Mouse (Mus musculus) neural tube, embryonic 11.5 days (tissue): ENCODE results near the gene Gga3. TPM values are rescaled to one million over a fixed set of nuclear protein-coding genes. Genes with fewer than 3 reads are reported as not detected.

Experiments used
- ATAC-seq: fragments of 200-750 bp; cut with Nextera tagmentation; 2 replicates; pipeline ENCODE4 v1.8.0; 2017; ENCODE audit warnings: moderate number of reproducible peaks, mild to moderate bottlenecking, moderate TSS enrichment, moderate library complexity; ENCODE audit not compliant: insufficient read depth, low FRiP score, low TSS enrichment
- DNase-seq: peaks from one replicate; pipeline ENCODE4 v3.0.0-alpha.2; 2015; ENCODE audit warnings: low spot score
- H3K27ac ChIP-seq: fragments of 300-500 bp; sonication (generic); 2 replicates; pipeline ENCODE4 v1.5.1; 2014; ENCODE audit warnings: low read depth, mild to moderate bottlenecking, low read length
- H3K27me3 ChIP-seq: fragments of 300-500 bp; sonication (generic); 2 replicates; pipeline ENCODE4 v1.6.1; 2014; ENCODE audit warnings: mild to moderate bottlenecking, low read length, mixed read lengths; ENCODE audit not compliant: control insufficient read depth, insufficient read depth
- H3K36me3 ChIP-seq: fragments of 300-500 bp; sonication (generic); 2 replicates; pipeline ENCODE4 v1.6.1; 2014; ENCODE audit warnings: mild to moderate bottlenecking, low read length, moderate library complexity, mixed read lengths; ENCODE audit not compliant: control insufficient read depth, insufficient read depth
- H3K4me1 ChIP-seq: fragments of 300-500 bp; sonication (generic); 2 replicates; pipeline ENCODE4 v1.6.1; 2014; ENCODE audit warnings: low read length, mixed read lengths; ENCODE audit not compliant: control insufficient read depth, insufficient read depth
- H3K4me2 ChIP-seq: fragments of 300-500 bp; sonication (generic); 2 replicates; pipeline ENCODE4 v1.6.1; 2014; ENCODE audit warnings: low read depth, mild to moderate bottlenecking, moderate library complexity
- H3K4me3 ChIP-seq: fragments of 300-500 bp; sonication (generic); 2 replicates; pipeline ENCODE4 v1.5.1; 2014; ENCODE audit warnings: low read depth, low read length
- H3K9ac ChIP-seq: fragments of 300-500 bp; sonication (generic); 2 replicates; pipeline ENCODE4 v1.6.1; 2014; ENCODE audit warnings: mild to moderate bottlenecking, low read length
- H3K9me3 ChIP-seq: fragments of 300-500 bp; sonication (generic); 2 replicates; pipeline ENCODE4 v1.6.1; 2016; ENCODE audit warnings: low read length; ENCODE audit not compliant: control insufficient read depth
- WGBS: fragments of 180-500 bp; shearing (Covaris S2); extraction: QIAGEN DNeasy Blood & Tissue Kit; methylation state at CpG from one replicate; pipeline ENCODE4 v1.1.7; 2014; 5-methylcytosine and 5-hydroxymethylcytosine counted together
- polyA plus RNA-seq: library from polyadenylated mRNA; unstranded; fragments of >200 nt; fragmentation: Nextera tagmentation; extraction: Ambion mirVana; gene quantifications from 2 replicates; pipeline ENCODE4 v1.2.1, GENCODE M21; 2014

The Gga3 gene
- polyA plus RNA-seq, 1 experiment from 2014 or later = 31.7 TPM

DNA sequence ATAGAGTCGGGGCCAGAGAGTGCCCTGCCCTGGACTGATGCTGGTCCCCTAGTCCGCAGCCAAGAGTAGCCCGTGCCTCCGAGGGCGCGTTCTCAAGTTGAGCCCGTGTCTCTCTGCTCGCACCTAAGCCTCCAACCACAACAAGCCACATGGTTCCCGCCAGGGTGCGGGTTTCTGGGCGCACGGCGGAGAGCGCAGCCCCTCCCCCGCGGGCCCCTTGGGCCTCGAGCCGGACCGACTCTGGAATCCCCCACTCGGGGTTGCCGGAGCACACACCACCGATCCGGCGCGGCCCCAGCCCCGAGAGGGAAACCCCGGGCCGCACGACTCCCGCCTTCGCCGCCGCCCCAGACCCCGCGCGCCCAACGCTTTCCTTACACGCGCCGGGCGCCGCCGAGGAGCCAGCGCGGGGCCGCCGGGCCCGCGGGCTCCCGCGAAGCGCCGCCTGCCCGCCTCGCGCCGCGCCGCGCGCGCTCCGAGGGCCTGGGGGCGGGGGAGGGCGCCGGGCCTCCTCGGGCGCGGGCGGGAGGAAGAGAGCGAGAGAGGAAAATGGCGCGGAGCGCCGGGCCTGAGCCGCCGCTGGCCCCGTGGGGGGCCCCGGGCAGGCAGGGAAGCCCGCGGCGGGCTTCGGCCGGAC, 68.3 kb downstream of the Gga3 start:
- Histone ChIP-seq H3K4me2 (peak overlapping the region; percentile 78), H3K9me3 (no peaks in the 10 kb centered on the region), H3K36me3 (peaks cover 14% of the 10 kb centered on the region), H3K27me3 (no peaks in the 10 kb centered on the region), H3K4me1 (peaks cover 12% of the 10 kb centered on the region; the same call in 1 of the 2 replicates), H3K9ac (peak overlapping the region; percentile 98), H3K27ac (peak overlapping the region; percentile 100), H3K4me3 (peak overlapping the region; percentile 98)
- DNase-seq (peak; percentile 81), ATAC-seq (peak; percentile 64)
- WGBS = under 1% methylated on average over 76 of the region's 84 CpGs

DNA sequence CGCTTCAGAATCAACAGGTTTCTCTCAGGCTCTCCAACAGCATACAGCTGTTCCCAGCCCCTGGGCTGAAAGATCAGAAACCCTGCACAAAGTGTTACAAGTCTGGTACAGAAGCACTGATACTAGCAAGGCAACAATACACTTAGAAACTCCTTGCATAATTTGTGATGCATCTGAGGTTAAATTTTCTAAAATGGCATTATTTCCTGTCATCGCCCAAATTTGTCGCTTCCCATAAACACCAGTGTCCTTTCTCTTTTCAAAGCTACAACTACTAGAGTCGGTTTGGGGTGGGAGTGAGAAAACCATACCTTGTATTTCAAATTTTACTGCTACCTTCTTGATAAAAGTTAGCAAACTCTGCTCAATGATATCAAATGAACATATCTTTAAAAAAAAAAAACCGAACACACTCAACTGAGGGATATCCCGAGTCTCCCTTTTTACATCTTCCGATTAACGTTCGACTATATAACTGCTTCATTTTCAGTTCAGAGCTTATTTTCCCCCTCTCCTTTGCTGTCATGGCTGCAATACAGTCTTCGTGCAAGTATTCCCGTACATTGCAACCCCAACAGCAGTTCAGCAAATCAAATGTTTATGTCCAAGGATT, 69.0 kb downstream of the Gga3 start:
- peak overlapping the region; percentile 100 for H3K27ac ChIP-seq

More for the DNA sequence above, 69.0 kb downstream of the Gga3 start:
- H3K9me3 ChIP-seq = no peaks in the 10 kb centered on the region
- H3K4me1 ChIP-seq = peaks cover 12% of the 10 kb centered on the region; the same call in 1 of the 2 replicates
- H3K27me3 ChIP-seq = no peaks in the 10 kb centered on the region
- H3K9ac ChIP-seq = peak overlapping the region; percentile 98
- H3K4me3 ChIP-seq = peak overlapping the region; percentile 98
- peaks cover 18% of the 10 kb centered on the region for H3K36me3 ChIP-seq
- ATAC-seq (no peak), DNase-seq (no peak)
- 7% methylated on average over 11 of the region's 11 CpGs for WGBS
- peak overlapping the region; percentile 78 for H3K4me2 ChIP-seq

Other genes starting within 250 kb of the Gga3 start
- gene Hid1, start 236.3 kb downstream of the Gga3 start, polyA plus RNA-seq = 13.1 and 16.1 TPM in 2 replicates
- gene Cdr2l, start 222.1 kb downstream of the Gga3 start, polyA plus RNA-seq = 18.1 and 18.5 TPM in 2 replicates
- gene Mrpl58, start 200.3 kb downstream of the Gga3 start, polyA plus RNA-seq = 221 and 230 TPM in 2 replicates
- gene Atp5h, start 184.1 kb downstream of the Gga3 start, polyA plus RNA-seq = 866 and 868 TPM in 2 replicates
- 22.0 and 25.7 TPM in 2 replicates for gene Kctd2, start 183.9 kb downstream of the Gga3 start, polyA plus RNA-seq
- gene Trim80, start 163.5 kb downstream of the Gga3 start, polyA plus RNA-seq = 0.12 TPM in 1 of 2 replicates, not detected in the other
- 0.11 and 0.22 TPM in 2 replicates for gene Slc16a5, start 141.6 kb downstream of the Gga3 start, polyA plus RNA-seq
- 7.8 and 8.3 TPM in 2 replicates for gene Armc7, start 128.4 kb downstream of the Gga3 start, polyA plus RNA-seq
- 76.0 and 77.0 TPM in 2 replicates for gene Nt5c, start 112.2 kb downstream of the Gga3 start, polyA plus RNA-seq
- 870 and 877 TPM in 2 replicates for gene Jpt1, start 89.7 kb downstream of the Gga3 start, polyA plus RNA-seq
- 1,294 and 1,337 TPM in 2 replicates for gene Sumo2, start 67.8 kb downstream of the Gga3 start, polyA plus RNA-seq
- gene Nup85, start 39.6 kb downstream of the Gga3 start, polyA plus RNA-seq = 174 and 187 TPM in 2 replicates
- gene Mrps7, start 126 bp downstream of the Gga3 start, polyA plus RNA-seq = 95.5 and 97.9 TPM in 2 replicates
- 17.1 and 17.7 TPM in 2 replicates for gene Mif4gd, start 8.9 kb upstream of the Gga3 start, polyA plus RNA-seq
- gene Slc25a19, start 24.2 kb upstream of the Gga3 start, polyA plus RNA-seq = 23.0 and 25.4 TPM in 2 replicates
- 86.7 and 89.8 TPM in 2 replicates for gene Grb2, start 104.5 kb upstream of the Gga3 start, polyA plus RNA-seq
- 18.6 and 19.0 TPM in 2 replicates for gene Tmem94, start 161.4 kb upstream of the Gga3 start, polyA plus RNA-seq
- 16.4 and 19.1 TPM in 2 replicates for gene Caskin2, start 209.6 kb upstream of the Gga3 start, polyA plus RNA-seq
- 26.1 and 29.8 TPM in 2 replicates for gene Tsen54, start 210.7 kb upstream of the Gga3 start, polyA plus RNA-seq
- gene Llgl2, start 220.0 kb upstream of the Gga3 start, polyA plus RNA-seq = 6.1 and 6.5 TPM in 2 replicates